Mouse (Mus musculus): ENCODE data around the gene Sema5a. TPM values are rescaled to one million over a fixed set of nuclear protein-coding genes. Genes with fewer than 3 reads are reported as not detected.

Sema5a gene
- polyA plus RNA-seq, 1 experiment from 2014 or later, result 6.5 TPM

DNA sequence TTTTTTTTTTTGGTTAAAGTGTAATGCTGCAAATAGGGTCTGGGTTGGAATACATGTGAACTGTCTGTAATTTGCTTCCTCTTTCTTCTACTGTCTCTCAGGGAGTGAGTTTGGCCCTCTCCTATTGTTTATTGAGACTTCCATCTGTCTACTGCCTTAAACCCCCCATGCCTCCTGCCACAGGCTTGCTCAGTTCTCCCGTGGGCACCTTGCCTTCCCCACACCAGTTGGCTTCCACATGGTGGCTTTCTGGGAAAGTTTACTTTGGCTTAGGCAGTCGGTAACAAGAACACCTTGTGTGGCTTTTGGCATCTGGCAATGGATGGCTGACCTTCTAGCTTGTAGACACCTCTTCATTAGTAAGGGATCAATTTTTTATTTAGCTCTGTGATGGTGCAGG lies 10.2 kb downstream of the Sema5a start:
- Histone ChIP-seq H3K27me3 (no peaks in the 10 kb centered on the region), H3K27ac (no peak overlapping the region), H3K9me3 (replicated peaks) (no peaks in the 10 kb centered on the region), H3K36me3 (no peaks in the 10 kb centered on the region), H3K9ac (no peak overlapping the region), H3K4me2 (no peak overlapping the region), H3K4me3 (no peak overlapping the region), H3K4me1 (replicated peaks) (peaks cover 23% of the 10 kb centered on the region)
- 73% methylated on average over 2 of the region's 2 CpGs for WGBS
- no peak for ATAC-seq (replicated peaks; ENCODE audit: insufficient number of reproducible peaks, insufficient read depth, low FRiP score, low read depth)

DNA sequence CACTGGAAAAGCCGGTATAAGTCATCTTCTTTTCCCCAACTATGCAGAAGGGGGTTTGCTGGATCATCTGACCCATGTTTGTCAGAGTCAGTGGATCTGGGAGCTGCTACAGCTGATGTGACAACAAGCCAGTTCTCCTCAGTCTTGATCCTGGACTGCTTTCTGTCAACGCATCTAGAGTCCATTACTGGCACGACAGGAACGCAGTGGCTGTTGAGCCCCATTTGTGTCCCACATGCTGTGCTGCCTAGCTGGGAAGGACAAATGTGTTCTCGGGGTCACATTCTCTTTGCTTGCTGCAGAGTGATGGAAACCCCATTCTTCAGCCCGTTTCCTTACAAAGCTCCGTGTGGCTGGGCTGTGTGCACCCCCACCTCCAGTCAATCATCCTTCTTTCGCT lies 12.7 kb downstream of the Sema5a start:
- WGBS, result 35% methylated on average over 8 of the region's 8 CpGs
- H3K36me3 ChIP-seq, result no peaks in the 10 kb centered on the region
- H3K27me3 ChIP-seq, result no peaks in the 10 kb centered on the region
- peaks cover 34% of the 10 kb centered on the region for H3K4me1 ChIP-seq (replicated peaks)
- no peaks in the 10 kb centered on the region for H3K9me3 ChIP-seq (replicated peaks)
- H3K4me3 ChIP-seq, result no peak overlapping the region
- ATAC-seq (replicated peaks; ENCODE audit: insufficient number of reproducible peaks, insufficient read depth, low FRiP score, low read depth), result peak; percentile 66
- peak overlapping the region; percentile 50 for H3K4me2 ChIP-seq
- peak overlapping the region; percentile 83 for H3K27ac ChIP-seq
- H3K9ac ChIP-seq, result no peak overlapping the region

DNA sequence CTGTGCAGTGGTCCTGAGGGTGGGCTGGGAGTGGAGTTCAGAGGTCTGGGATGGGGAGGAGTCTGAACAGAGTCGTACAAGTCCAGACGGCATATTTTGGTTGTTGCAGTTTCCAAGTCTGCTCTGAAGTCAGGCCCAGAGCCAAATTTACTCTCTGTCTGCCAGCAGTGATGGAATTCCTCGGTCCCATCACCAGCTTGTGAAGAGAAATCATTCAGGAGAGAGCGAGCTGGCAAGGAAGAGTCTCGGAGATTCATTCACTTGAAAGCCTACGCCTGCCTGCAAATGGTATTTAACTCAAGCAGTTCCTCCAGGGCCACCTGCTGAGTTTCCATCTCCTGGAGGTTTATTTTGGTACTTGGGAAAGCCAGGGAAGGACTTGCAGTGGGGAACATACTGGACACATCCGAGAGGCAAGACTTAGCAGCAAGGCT lies 13.3 kb downstream of the Sema5a start:
- 26% methylated on average over 7 of the region's 7 CpGs for WGBS
- no peaks in the 10 kb centered on the region for H3K36me3 ChIP-seq
- H3K4me2 ChIP-seq, result peak overlapping the region; percentile 50
- H3K9me3 ChIP-seq (replicated peaks), result no peaks in the 10 kb centered on the region
- H3K9ac ChIP-seq, result no peak overlapping the region
- H3K27me3 ChIP-seq, result no peaks in the 10 kb centered on the region
- peak overlapping the region; percentile 83 for H3K27ac ChIP-seq
- H3K4me3 ChIP-seq, result no peak overlapping the region
- H3K4me1 ChIP-seq (replicated peaks), result peaks cover 34% of the 10 kb centered on the region
- ATAC-seq (replicated peaks; ENCODE audit: insufficient number of reproducible peaks, insufficient read depth, low FRiP score, low read depth), result 0 out of 2 replicates have a peak, but pooled peaks have one; percentile 58

DNA sequence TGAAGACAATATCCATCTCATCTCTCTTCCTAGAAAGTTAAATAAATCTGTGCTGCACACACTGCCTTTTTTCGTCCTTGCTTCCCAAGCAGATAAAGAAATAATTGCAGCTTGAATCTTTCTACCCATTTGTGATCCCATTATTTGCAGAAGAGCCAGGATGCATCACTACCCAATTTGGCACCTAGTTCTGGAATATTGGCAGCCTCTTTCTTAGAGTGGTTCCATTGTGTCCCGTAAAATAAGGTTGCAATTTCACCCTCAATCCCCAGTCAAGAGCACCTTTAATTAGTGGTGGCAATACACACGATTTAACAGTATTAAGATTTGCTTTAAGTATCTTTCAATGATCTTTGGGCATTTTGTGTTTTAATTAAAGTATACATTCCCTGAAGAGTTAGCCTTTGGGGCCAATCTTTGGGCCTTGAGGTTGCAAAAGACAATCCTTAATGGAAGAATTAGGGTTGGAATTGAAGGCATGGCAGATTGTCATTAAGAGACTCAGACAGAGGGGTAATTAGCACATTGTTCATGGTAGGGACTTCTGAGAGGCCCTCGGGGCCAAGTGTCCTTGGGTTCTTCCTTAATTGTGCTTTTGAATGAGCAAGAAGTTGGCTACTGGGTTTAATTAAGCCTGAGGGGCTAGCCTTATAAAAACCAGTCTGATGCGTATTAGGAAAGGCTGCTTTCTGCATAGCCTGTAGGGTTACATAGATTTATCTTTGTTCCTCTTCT lies 14.9 kb downstream of the Sema5a start:
- ATAC-seq (replicated peaks; ENCODE audit: insufficient number of reproducible peaks, insufficient read depth, low FRiP score, low read depth), result no peak
- 86% methylated on average over 5 of the region's 5 CpGs for WGBS
- Histone ChIP-seq H3K4me2 (no peak overlapping the region), H3K27ac (no peak overlapping the region), H3K4me1 (replicated peaks) (peaks cover 46% of the 10 kb centered on the region), H3K36me3 (no peaks in the 10 kb centered on the region), H3K4me3 (no peak overlapping the region), H3K9me3 (replicated peaks) (no peaks in the 10 kb centered on the region), H3K9ac (no peak overlapping the region), H3K27me3 (no peaks in the 10 kb centered on the region)

DNA sequence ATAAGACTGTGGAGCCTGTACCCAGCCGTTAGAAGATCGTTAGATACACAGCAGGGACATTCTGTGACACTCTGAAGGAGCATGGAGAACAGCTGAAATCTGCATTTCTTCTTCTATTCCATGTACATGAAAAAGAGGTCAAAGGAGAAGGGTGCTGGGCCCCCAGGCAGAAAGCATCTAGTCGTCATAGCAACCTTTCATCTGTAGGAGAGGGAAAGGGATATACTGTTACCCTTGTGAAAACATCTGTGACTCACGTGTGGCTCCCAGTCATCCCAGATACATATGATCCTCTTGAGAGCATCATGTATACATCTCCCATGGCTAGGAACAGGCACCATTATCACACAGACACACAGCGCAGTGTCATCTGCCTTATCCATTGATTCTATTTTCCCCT lies 16.3 kb downstream of the Sema5a start:
- Histone ChIP-seq H3K27me3 (no peaks in the 10 kb centered on the region), H3K27ac (no peak overlapping the region), H3K9me3 (replicated peaks) (no peaks in the 10 kb centered on the region), H3K4me1 (replicated peaks) (peaks cover 60% of the 10 kb centered on the region), H3K36me3 (no peaks in the 10 kb centered on the region), H3K4me3 (no peak overlapping the region), H3K9ac (no peak overlapping the region), H3K4me2 (no peak overlapping the region)
- 66% methylated on average over 5 of the region's 5 CpGs for WGBS
- no peak for ATAC-seq (replicated peaks; ENCODE audit: insufficient number of reproducible peaks, insufficient read depth, low FRiP score, low read depth)

DNA sequence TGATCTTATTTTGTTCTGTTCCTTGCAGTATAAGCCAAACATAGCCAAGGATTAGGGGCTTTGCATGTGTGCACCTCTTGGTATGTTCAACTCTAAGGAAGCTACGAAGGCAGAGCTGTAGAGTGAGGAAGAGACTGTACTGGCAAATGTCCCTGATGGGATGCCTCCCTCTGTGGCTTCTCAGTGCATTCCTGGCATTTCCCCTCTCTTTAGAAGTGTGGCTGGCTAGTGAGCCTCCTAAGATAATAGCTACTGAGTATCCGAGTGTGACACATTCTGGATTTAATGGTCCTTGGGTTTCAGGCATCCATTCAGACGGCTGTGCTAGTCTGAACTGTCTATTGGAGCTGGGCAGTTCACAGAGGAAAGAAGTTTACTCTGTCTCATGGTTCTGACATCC lies 19.0 kb downstream of the Sema5a start:
- Histone ChIP-seq H3K9ac (no peak overlapping the region), H3K27ac (peak overlapping the region; percentile 5; the same call in 1 of the 2 replicates), H3K4me3 (no peak overlapping the region), H3K27me3 (no peaks in the 10 kb centered on the region), H3K36me3 (no peaks in the 10 kb centered on the region), H3K9me3 (replicated peaks) (no peaks in the 10 kb centered on the region), H3K4me2 (no peak overlapping the region), H3K4me1 (replicated peaks) (peaks cover 49% of the 10 kb centered on the region)
- no peak for ATAC-seq (replicated peaks; ENCODE audit: insufficient number of reproducible peaks, insufficient read depth, low FRiP score, low read depth)
- WGBS, result 36% methylated on average over 3 of the region's 3 CpGs

DNA sequence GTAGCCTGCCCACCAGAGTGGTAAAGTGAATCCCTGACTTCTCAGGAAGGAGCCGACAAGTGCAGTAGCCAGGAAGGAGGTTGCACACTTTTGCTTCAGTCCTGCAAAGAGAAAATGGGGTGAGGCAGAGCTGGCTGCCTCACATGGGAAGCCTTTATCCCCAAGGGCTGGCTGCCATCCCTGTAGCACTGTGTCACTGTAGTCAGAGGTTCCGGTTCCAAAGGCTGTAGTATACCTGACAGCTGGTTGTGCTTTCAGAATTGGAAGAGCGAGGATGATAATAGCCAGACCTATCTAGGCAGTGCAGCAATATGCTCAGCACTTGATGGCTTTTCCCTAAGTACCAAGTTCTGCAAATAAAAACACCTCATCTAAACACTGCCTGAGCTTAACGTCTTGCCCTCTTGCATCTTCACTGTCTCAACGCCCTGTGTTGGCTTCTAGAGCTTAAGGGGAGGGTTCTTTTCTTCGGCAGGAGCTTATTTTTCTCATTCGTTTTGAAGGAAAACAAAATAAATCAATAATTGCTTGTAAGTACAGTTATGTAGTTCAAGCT lies 20.3 kb downstream of the Sema5a start:
- Histone ChIP-seq H3K36me3 (no peaks in the 10 kb centered on the region), H3K4me3 (no peak overlapping the region), H3K4me2 (no peak overlapping the region), H3K27ac (peak overlapping the region; percentile 83), H3K27me3 (no peaks in the 10 kb centered on the region), H3K4me1 (replicated peaks) (peaks cover 49% of the 10 kb centered on the region), H3K9me3 (replicated peaks) (no peaks in the 10 kb centered on the region), H3K9ac (no peak overlapping the region)
- ATAC-seq (replicated peaks; ENCODE audit: insufficient number of reproducible peaks, insufficient read depth, low FRiP score, low read depth), result peak; percentile 55; the same call in 1 of the 2 replicates
- WGBS, result 61% methylated on average over 7 of the region's 7 CpGs

DNA sequence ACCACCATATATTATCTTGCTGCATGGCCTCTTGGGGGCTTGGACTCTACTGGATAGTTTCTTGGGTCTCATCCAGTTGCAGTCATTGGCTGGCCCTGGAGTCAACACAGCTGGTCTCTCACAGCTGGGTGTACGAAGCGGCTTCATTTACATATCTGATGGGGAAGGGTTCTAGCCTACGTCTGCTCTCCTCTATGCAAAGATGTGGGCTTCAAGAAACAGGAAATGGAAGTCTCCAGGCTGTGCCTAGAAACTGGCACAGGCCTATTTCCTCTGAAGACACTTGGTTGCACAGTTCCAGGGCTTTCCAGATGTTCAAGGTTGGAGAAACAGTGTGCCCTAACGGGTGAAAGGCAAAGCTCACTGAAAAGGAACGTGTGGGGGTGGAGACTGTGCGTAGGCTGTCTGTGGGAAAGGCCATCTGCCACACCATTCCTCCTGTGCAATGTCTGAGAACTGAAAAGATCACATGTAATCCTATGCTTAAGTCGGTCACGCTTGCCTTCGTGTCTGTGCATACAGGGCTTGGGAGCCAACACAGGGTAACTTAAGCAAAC lies 20.8 kb downstream of the Sema5a start:
- H3K4me1 ChIP-seq (replicated peaks), result peaks cover 49% of the 10 kb centered on the region
- H3K27ac ChIP-seq, result peak overlapping the region; percentile 83
- H3K27me3 ChIP-seq, result no peaks in the 10 kb centered on the region
- H3K9ac ChIP-seq, result no peak overlapping the region
- peak; percentile 63 for ATAC-seq (replicated peaks; ENCODE audit: insufficient number of reproducible peaks, insufficient read depth, low FRiP score, low read depth)
- no peaks in the 10 kb centered on the region for H3K36me3 ChIP-seq
- H3K4me3 ChIP-seq, result no peak overlapping the region
- no peak overlapping the region for H3K4me2 ChIP-seq
- H3K9me3 ChIP-seq (replicated peaks), result no peaks in the 10 kb centered on the region
- 48% methylated on average over 9 of the region's 9 CpGs for WGBS

DNA sequence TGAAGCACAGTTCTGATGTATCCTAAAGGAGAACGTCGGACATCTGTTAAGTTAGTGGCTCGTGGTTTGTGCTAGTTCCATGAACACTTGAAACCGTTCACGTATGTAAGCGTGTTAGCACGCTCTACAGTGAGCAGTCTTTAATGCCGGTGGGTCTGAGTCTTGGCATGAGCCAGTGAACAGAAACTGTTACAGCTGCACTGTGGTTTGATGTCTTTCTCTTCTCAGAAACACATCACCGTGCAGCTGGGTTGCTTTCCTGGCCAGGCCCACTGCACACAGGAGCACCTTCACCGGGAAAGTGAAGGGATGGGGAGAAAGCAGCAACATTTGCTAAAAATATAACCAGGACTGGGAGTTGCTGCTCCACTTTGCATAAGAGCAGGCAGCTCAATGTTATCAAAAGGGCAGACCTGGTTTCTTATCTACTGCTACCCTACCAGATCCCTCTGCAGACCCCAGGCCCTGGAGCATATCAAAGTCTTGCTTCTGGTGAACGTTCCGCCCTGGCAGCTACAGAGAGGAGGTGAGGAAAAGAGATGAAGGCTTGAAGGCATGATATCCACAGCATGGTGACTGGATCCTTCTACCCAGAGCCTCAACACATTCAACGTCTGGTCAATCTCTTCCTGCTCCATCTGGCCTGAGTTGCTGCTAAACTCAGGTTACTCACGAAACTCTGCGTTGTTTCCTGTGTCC lies 21.7 kb downstream of the Sema5a start:
- peak overlapping the region; percentile 26 for H3K4me2 ChIP-seq
- peak; percentile 50 for ATAC-seq (replicated peaks; ENCODE audit: insufficient number of reproducible peaks, insufficient read depth, low FRiP score, low read depth)
- H3K27ac ChIP-seq, result peak overlapping the region; percentile 83
- H3K4me1 ChIP-seq (replicated peaks), result peaks cover 42% of the 10 kb centered on the region
- H3K4me3 ChIP-seq, result no peak overlapping the region
- no peak overlapping the region for H3K9ac ChIP-seq
- no peaks in the 10 kb centered on the region for H3K36me3 ChIP-seq
- no peaks in the 10 kb centered on the region for H3K9me3 ChIP-seq (replicated peaks)
- H3K27me3 ChIP-seq, result no peaks in the 10 kb centered on the region
- WGBS, result 41% methylated on average over 15 of the region's 15 CpGs

DNA sequence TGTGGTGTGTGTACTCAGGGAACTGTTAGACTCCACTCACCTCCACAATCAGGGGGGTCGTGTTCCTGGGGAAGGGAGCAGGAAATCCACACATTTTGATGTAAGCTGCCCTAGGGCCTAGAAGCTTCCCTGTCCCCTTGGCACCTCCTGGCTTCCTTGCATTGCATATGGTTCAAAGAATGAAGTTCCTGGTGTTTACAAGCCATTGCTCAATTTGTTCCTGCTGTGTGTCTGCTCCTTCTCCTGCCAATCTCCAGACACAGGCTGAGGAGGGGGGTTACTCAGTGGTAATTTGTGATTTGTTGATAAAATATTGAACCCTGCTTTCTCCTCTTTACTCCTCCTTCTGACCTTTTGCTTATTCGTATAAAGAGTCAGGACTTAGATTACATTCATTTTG lies 25.5 kb downstream of the Sema5a start:
- Histone ChIP-seq H3K4me2 (no peak overlapping the region), H3K36me3 (no peaks in the 10 kb centered on the region), H3K27ac (no peak overlapping the region), H3K27me3 (no peaks in the 10 kb centered on the region), H3K4me3 (no peak overlapping the region), H3K4me1 (replicated peaks) (peaks cover 24% of the 10 kb centered on the region), H3K9me3 (replicated peaks) (no peaks in the 10 kb centered on the region), H3K9ac (no peak overlapping the region)
- ATAC-seq (replicated peaks; ENCODE audit: insufficient number of reproducible peaks, insufficient read depth, low FRiP score, low read depth), result no peak
- 61% methylated on average over 2 of the region's 2 CpGs for WGBS

DNA sequence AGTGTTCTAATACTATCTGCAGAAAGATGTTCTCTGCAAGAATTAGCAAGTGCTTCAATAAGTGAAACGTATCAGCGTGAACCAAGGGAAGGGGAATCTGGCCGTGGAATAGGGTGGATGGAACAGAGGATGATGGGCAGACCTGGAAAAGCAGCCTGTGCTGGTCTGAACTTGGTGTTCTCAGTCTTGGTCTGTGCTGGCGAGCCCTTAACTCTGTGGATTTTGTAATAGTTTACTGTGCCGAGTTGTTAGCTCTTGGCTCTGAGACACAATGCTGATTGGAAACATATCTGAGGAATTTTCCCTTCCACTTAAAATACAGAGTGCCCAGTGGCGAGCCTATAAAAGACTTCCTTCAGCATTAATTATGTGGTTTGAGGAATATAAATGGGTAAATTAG lies 29.3 kb downstream of the Sema5a start:
- H3K27me3 ChIP-seq, result no peaks in the 10 kb centered on the region
- no peak overlapping the region for H3K4me3 ChIP-seq
- H3K9ac ChIP-seq, result no peak overlapping the region
- no peak overlapping the region for H3K27ac ChIP-seq
- 74% methylated on average over 6 of the region's 6 CpGs for WGBS
- no peaks in the 10 kb centered on the region for H3K9me3 ChIP-seq (replicated peaks)
- H3K4me1 ChIP-seq (replicated peaks), result peaks cover 10% of the 10 kb centered on the region
- no peak overlapping the region for H3K4me2 ChIP-seq
- no peak for ATAC-seq (replicated peaks; ENCODE audit: insufficient number of reproducible peaks, insufficient read depth, low FRiP score, low read depth)
- H3K36me3 ChIP-seq, result no peaks in the 10 kb centered on the region

All from heart, embryonic 15.5 days (tissue).